Mouse (Mus musculus): ENCODE measurements around the gene Map4k1. TPM values are rescaled to one million over a fixed set of nuclear protein-coding genes. Genes with fewer than 3 reads are reported as not detected.
A peak's percentile ranks its signal among the peaks of the same experiment; 100 is the strongest.

Gene Map4k1
- total and polyA plus RNA-seq, 3 experiments, result 0.91 to 3.4 (median 1.1) TPM

- intact Hi-C loops (cut with DNase I), result no loop called here
- no peak for TF ChIP-seq EP300 (IDR thresholded peaks at IDR 0.05; ENCODE audit: insufficient read depth, low read depth, low read length)
- no peak for TF ChIP-seq CTCF (IDR thresholded peaks at IDR 0.05)
- no peak for TF ChIP-seq POLR2A (IDR thresholded peaks at IDR 0.05; ENCODE audit: insufficient read depth, low read depth, low read length)
- WGBS, result 6% methylated on average over 3 of the region's 3 CpGs
Observed at GRCm38 (mm10) chr7:28952786-28953185, 29.1 kb upstream of the Map4k1 start.

DNA sequence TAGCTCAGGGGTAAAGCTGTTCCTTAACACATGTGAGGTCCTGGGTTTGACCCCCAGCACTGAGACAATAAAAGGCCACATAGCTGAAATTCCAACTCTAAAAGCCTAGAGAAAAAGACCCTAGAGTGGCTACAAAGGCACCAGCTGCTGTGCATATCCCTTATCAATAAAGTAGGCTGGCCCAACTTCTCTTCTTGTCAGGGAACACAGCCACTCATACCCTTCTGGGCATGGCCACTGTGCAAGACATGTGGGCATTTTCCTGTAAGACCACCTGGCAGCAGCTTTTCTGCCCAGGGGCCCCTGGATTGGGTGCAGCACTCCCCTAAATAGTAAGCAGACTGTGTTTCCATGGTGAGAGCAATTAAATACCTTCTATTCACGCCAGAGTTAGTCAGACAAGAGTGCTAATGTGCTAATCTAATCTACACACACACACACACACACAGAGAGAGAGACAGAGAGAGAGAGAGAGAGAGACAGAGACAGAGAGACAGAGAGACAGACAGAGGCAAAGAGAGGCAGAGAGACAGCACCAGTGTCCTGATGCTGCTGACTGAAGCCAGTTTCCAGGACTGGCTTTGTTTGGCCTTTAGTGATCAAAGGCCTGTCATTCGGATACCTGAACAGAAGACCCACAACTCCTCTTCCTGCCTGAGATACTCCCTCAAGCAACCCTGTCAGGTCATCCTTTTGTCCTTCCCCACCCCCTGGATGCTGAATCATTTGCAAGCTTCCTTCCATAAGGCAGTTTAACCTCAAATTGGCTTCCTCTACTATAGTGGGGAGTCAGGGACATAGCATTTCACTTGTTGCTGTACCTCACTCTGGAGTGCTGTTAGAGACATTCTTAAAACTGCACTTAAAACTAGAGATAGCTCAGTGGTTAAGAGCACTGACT is 28.1 kb upstream of the Map4k1 start:
- DNase-seq, result no peak
- peak overlapping the region; percentile 47 for H3K27ac ChIP-seq
- H3K9ac ChIP-seq (ENCODE audit: low read depth, low read length), result no peak overlapping the region
- peaks cover 15% of the 10 kb centered on the region for H3K79me2 ChIP-seq (replicated peaks; ENCODE audit: control insufficient read depth, insufficient read depth, low read length)
- TF ChIP-seq CTCF (IDR thresholded peaks at IDR 0.05), result no peak
- no peak for TF ChIP-seq EP300 (IDR thresholded peaks at IDR 0.05; ENCODE audit: insufficient read depth, low read depth, low read length)
- no peak for TF ChIP-seq POLR2A (IDR thresholded peaks at IDR 0.05; ENCODE audit: insufficient read depth, low read depth, low read length)
- no peaks in the 10 kb centered on the region for H3K27me3 ChIP-seq (ENCODE audit: control insufficient read depth, insufficient read depth, low read length)
- WGBS, result 16% methylated on average over 2 of the region's 2 CpGs
- H3K36me3 ChIP-seq (ENCODE audit: control insufficient read depth, insufficient read depth, low read length), result peaks cover 78% of the 10 kb centered on the region
- intact Hi-C loops (cut with DNase I), result no loop called here
- peaks cover 46% of the 10 kb centered on the region for H3K4me1 ChIP-seq (ENCODE audit: control insufficient read depth, insufficient read depth, low read length)
- H3K4me3 ChIP-seq, result no peak overlapping the region

More at GRCm38 (mm10) chr7:28952786-28953185, 29.1 kb upstream of the Map4k1 start:
- Histone ChIP-seq H3K9ac (ENCODE audit: low read depth, low read length) (no peak overlapping the region), H3K27me3 (ENCODE audit: control insufficient read depth, insufficient read depth, low read length) (no peaks in the 10 kb centered on the region), H3K4me3 (no peak overlapping the region), H3K79me2 (replicated peaks; ENCODE audit: control insufficient read depth, insufficient read depth, low read length) (peaks cover 15% of the 10 kb centered on the region), H3K36me3 (ENCODE audit: control insufficient read depth, insufficient read depth, low read length) (peaks cover 74% of the 10 kb centered on the region), H3K4me1 (ENCODE audit: control insufficient read depth, insufficient read depth, low read length) (peaks cover 48% of the 10 kb centered on the region), H3K27ac (peak overlapping the region; percentile 44)
- no peak for DNase-seq

- TF ChIP-seq EP300 (IDR thresholded peaks at IDR 0.05; ENCODE audit: insufficient read depth, low read depth, low read length), result no peak
- TF ChIP-seq CTCF (IDR thresholded peaks at IDR 0.05), result no peak
- no peak for TF ChIP-seq POLR2A (IDR thresholded peaks at IDR 0.05; ENCODE audit: insufficient read depth, low read depth, low read length)
- H3K9ac ChIP-seq (ENCODE audit: low read depth, low read length), result no peak overlapping the region
- no peaks in the 10 kb centered on the region for H3K27me3 ChIP-seq (ENCODE audit: control insufficient read depth, insufficient read depth, low read length)
- no peak for DNase-seq
- intact Hi-C loops (cut with DNase I), result no loop called here
- H3K27ac ChIP-seq, result peak overlapping the region; percentile 49
- H3K79me2 ChIP-seq (replicated peaks; ENCODE audit: control insufficient read depth, insufficient read depth, low read length), result peaks cover 17% of the 10 kb centered on the region
- H3K4me3 ChIP-seq, result no peak overlapping the region
- H3K36me3 ChIP-seq (ENCODE audit: control insufficient read depth, insufficient read depth, low read length), result peaks cover 81% of the 10 kb centered on the region
- peaks cover 49% of the 10 kb centered on the region for H3K4me1 ChIP-seq (ENCODE audit: control insufficient read depth, insufficient read depth, low read length)
- 52% methylated on average over 4 of the region's 4 CpGs for WGBS
Observed at GRCm38 (mm10) chr7:28954773-28955172, 27.1 kb upstream of the Map4k1 start.

DNA sequence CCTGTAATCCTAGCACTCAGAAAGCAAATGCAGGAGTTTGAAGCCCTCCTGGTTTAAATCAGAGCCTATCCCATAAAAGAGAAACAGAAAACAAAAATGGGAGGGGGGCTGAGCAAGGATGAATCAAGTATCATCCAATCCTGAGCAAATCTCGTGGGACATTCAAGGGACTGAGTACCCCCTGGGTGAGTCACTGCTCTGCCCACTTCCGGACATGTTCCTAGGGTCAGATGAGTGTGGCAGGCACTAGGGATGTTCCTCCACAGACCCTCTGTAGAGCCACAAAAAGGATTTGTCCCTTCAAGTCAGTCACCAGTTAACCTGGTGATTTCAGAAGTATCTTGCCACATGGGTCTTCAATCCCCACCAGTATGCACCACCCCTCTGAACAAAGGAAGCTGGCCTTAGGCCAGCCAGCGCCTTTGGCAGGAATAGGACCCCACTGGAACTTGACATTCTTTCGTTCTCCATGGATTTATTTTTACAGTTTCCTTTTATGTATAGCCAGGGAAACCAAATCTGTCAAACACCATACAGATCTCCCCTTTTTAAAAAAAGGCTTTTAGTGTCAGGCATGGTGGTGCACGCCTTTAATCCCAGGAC is 26.5 kb upstream of the Map4k1 start:
- Histone ChIP-seq H3K27ac (peak overlapping the region; percentile 49), H3K79me2 (replicated peaks; ENCODE audit: control insufficient read depth, insufficient read depth, low read length) (peaks cover 19% of the 10 kb centered on the region), H3K27me3 (ENCODE audit: control insufficient read depth, insufficient read depth, low read length) (no peaks in the 10 kb centered on the region), H3K4me1 (ENCODE audit: control insufficient read depth, insufficient read depth, low read length) (peaks cover 47% of the 10 kb centered on the region), H3K9ac (ENCODE audit: low read depth, low read length) (no peak overlapping the region), H3K4me3 (no peak overlapping the region), H3K36me3 (ENCODE audit: control insufficient read depth, insufficient read depth, low read length) (peaks cover 77% of the 10 kb centered on the region)
- DNase-seq, result no peak
- intact Hi-C loops (cut with DNase I), result no loop called here
- TF ChIP-seq POLR2A (IDR thresholded peaks at IDR 0.05; ENCODE audit: insufficient read depth, low read depth, low read length), result no peak
- no peak for TF ChIP-seq CTCF (IDR thresholded peaks at IDR 0.05)
- no peak for TF ChIP-seq EP300 (IDR thresholded peaks at IDR 0.05; ENCODE audit: insufficient read depth, low read depth, low read length)
- 23% methylated on average over 5 of the region's 5 CpGs for WGBS

GRCm38 (mm10) chr7:28956270-28956669 is 25.6 kb upstream of the Map4k1 start:
- no peak overlapping the region for H3K4me3 ChIP-seq
- H3K79me2 ChIP-seq (replicated peaks; ENCODE audit: control insufficient read depth, insufficient read depth, low read length), result peaks cover 20% of the 10 kb centered on the region
- no peak for DNase-seq
- peak overlapping the region; percentile 21; the same call in 1 of the 2 replicates for H3K27ac ChIP-seq
- TF ChIP-seq CTCF (IDR thresholded peaks at IDR 0.05) (no peak), EP300 (IDR thresholded peaks at IDR 0.05; ENCODE audit: insufficient read depth, low read depth, low read length) (no peak), POLR2A (IDR thresholded peaks at IDR 0.05; ENCODE audit: insufficient read depth, low read depth, low read length) (no peak)
- no peaks in the 10 kb centered on the region for H3K27me3 ChIP-seq (ENCODE audit: control insufficient read depth, insufficient read depth, low read length)
- H3K36me3 ChIP-seq (ENCODE audit: control insufficient read depth, insufficient read depth, low read length), result peaks cover 70% of the 10 kb centered on the region
- H3K4me1 ChIP-seq (ENCODE audit: control insufficient read depth, insufficient read depth, low read length), result peaks cover 46% of the 10 kb centered on the region
- 79% methylated on average over 1 of the region's 1 CpGs for WGBS
- H3K9ac ChIP-seq (ENCODE audit: low read depth, low read length), result no peak overlapping the region
- intact Hi-C loops (cut with DNase I), result no loop called here

- WGBS, result 42% methylated on average over 6 of the region's 6 CpGs
- intact Hi-C loops (cut with DNase I), result no loop called here
- peaks cover 40% of the 10 kb centered on the region for H3K4me1 ChIP-seq (ENCODE audit: control insufficient read depth, insufficient read depth, low read length)
- no peak overlapping the region for H3K4me3 ChIP-seq
- no peak for DNase-seq
- H3K27me3 ChIP-seq (ENCODE audit: control insufficient read depth, insufficient read depth, low read length), result no peaks in the 10 kb centered on the region
- no peak overlapping the region for H3K9ac ChIP-seq (ENCODE audit: low read depth, low read length)
- H3K79me2 ChIP-seq (replicated peaks; ENCODE audit: control insufficient read depth, insufficient read depth, low read length), result peaks cover 19% of the 10 kb centered on the region
- H3K36me3 ChIP-seq (ENCODE audit: control insufficient read depth, insufficient read depth, low read length), result peaks cover 61% of the 10 kb centered on the region
- TF ChIP-seq POLR2A (IDR thresholded peaks at IDR 0.05; ENCODE audit: insufficient read depth, low read depth, low read length) (no peak), EP300 (IDR thresholded peaks at IDR 0.05; ENCODE audit: insufficient read depth, low read depth, low read length) (no peak), CTCF (IDR thresholded peaks at IDR 0.05) (no peak)
- H3K27ac ChIP-seq, result peak overlapping the region; percentile 88
Observed at GRCm38 (mm10) chr7:28957286-28957685, 24.6 kb upstream of the Map4k1 start.

Measured in heart, adult 2 months (tissue).